Mouse (Mus musculus): Measurements from ENCODE around the gene Phpt1. TPM values are rescaled to one million over a fixed set of nuclear protein-coding genes. Genes with fewer than 3 reads are reported as not detected.

Phpt1 gene
- polyA plus RNA-seq (2016; fragmentation: Nextera tagmentation; extraction: Ambion mirVana), result 159 and 187 TPM in 2 replicates

GRCm38 (mm10) chr2:25574579-25575431, at the start of gene Phpt1, which contains the start of gene Mamdc4:
Gene Phpt1 (minus strand): TSS chr2:25575224.
Gene Mamdc4 (minus strand): TSS chr2:25574845.
- Histone ChIP-seq H3K4me3 (peak within 1 kb of the TSS; percentile 75), H3K36me3 (peaks cover 37% of the 10 kb centered on the region), H3K4me1 (peaks cover 65% of the 10 kb centered on the region), H3K27ac (replicated peaks) (peak within 1 kb of the TSS; percentile 90), H3K27me3 (ENCODE audit: low read depth, poor library complexity, severe bottlenecking) (peaks cover 45% of the 10 kb centered on the region), H3K9me3 (replicated peaks) (no peaks in the 10 kb centered on the region)
- under 1% methylated on average over 45 of the region's 45 CpGs for WGBS
- DNase-seq (ENCODE audit: low spot score), result peak; percentile 97

GRCm38 (mm10) chr2:25621229-25622200, 46.5 kb upstream of the Phpt1 start, which contains the start of gene Tmem141:
Gene Tmem141 (minus strand): TSS chr2:25622005.
- peak; percentile 84 for DNase-seq (ENCODE audit: low spot score)
- peak within 1 kb of the TSS; percentile 60 for H3K4me3 ChIP-seq
- H3K27me3 ChIP-seq (ENCODE audit: low read depth, poor library complexity, severe bottlenecking), result peaks cover 49% of the 10 kb centered on the region
- peak within 1 kb of the TSS; percentile 79 for H3K27ac ChIP-seq (replicated peaks)
- H3K36me3 ChIP-seq, result no peaks in the 10 kb centered on the region
- no peaks in the 10 kb centered on the region for H3K9me3 ChIP-seq (replicated peaks)
- 6% methylated on average over 34 of the region's 34 CpGs for WGBS
- H3K4me1 ChIP-seq, result peaks cover 12% of the 10 kb centered on the region

GRCm38 (mm10) chr2:25620852-25621228, 45.8 kb upstream of the Phpt1 start:
- peaks cover 17% of the 10 kb centered on the region for H3K4me1 ChIP-seq
- WGBS, result 91% methylated on average over 4 of the region's 4 CpGs

GRCm38 (mm10) chr2:25620386-25620785, 45.4 kb upstream of the Phpt1 start:
- Histone ChIP-seq H3K4me1 (peaks cover 17% of the 10 kb centered on the region), H3K27ac (replicated peaks) (no peak overlapping the region), H3K9me3 (replicated peaks) (no peaks in the 10 kb centered on the region), H3K36me3 (no peaks in the 10 kb centered on the region), H3K27me3 (ENCODE audit: low read depth, poor library complexity, severe bottlenecking) (peaks cover 60% of the 10 kb centered on the region), H3K4me3 (no peak overlapping the region)
- DNase-seq (ENCODE audit: low spot score), result no peak
- WGBS, result 81% methylated on average over 6 of the region's 6 CpGs

More at GRCm38 (mm10) chr2:25620852-25621228, 45.8 kb upstream of the Phpt1 start:
- Histone ChIP-seq H3K36me3 (no peaks in the 10 kb centered on the region), H3K27ac (replicated peaks) (no peak overlapping the region), H3K27me3 (ENCODE audit: low read depth, poor library complexity, severe bottlenecking) (peaks cover 56% of the 10 kb centered on the region), H3K9me3 (replicated peaks) (no peaks in the 10 kb centered on the region), H3K4me3 (peak overlapping the region; percentile 60; the same call in 1 of the 2 replicates)
- DNase-seq (ENCODE audit: low spot score), result no peak

GRCm38 (mm10) chr2:25617578-25617977, 42.6 kb upstream of the Phpt1 start, which contains the start of gene Ccdc183:
Gene Ccdc183 (minus strand): TSS chr2:25617678.
- 86% methylated on average over 3 of the region's 3 CpGs for WGBS
- H3K36me3 ChIP-seq, result no peaks in the 10 kb centered on the region
- H3K9me3 ChIP-seq (replicated peaks), result no peaks in the 10 kb centered on the region
- no peak for DNase-seq (ENCODE audit: low spot score)
- no peak within 1 kb of the TSS for H3K4me3 ChIP-seq
- peaks cover 17% of the 10 kb centered on the region for H3K4me1 ChIP-seq
- no peak within 1 kb of the TSS for H3K27ac ChIP-seq (replicated peaks)
- H3K27me3 ChIP-seq (ENCODE audit: low read depth, poor library complexity, severe bottlenecking), result peaks cover 83% of the 10 kb centered on the region

- Histone ChIP-seq H3K4me3 (no peak overlapping the region), H3K4me1 (peaks cover 10% of the 10 kb centered on the region), H3K9me3 (replicated peaks) (no peaks in the 10 kb centered on the region), H3K27ac (replicated peaks) (no peak overlapping the region), H3K27me3 (ENCODE audit: low read depth, poor library complexity, severe bottlenecking) (peaks cover 93% of the 10 kb centered on the region), H3K36me3 (no peaks in the 10 kb centered on the region)
- DNase-seq (ENCODE audit: low spot score), result no peak
- 20% methylated on average over 22 of the region's 22 CpGs for WGBS
These were observed 41.4 kb upstream of the Phpt1 start for GRCm38 (mm10) chr2:25616398-25616797.

- H3K4me3 ChIP-seq, result peak overlapping the region; percentile 99
- peak overlapping the region; percentile 96 for H3K27ac ChIP-seq (replicated peaks)
- H3K9me3 ChIP-seq (replicated peaks), result no peaks in the 10 kb centered on the region
- DNase-seq (ENCODE audit: low spot score), result no peak
- H3K36me3 ChIP-seq, result peaks cover 16% of the 10 kb centered on the region
- peaks cover 26% of the 10 kb centered on the region for H3K4me1 ChIP-seq
- H3K27me3 ChIP-seq (ENCODE audit: low read depth, poor library complexity, severe bottlenecking), result peaks cover 50% of the 10 kb centered on the region
- WGBS, result 77% methylated on average over 10 of the region's 10 CpGs
These were observed 33.6 kb upstream of the Phpt1 start for GRCm38 (mm10) chr2:25608671-25609070.

- peak within 1 kb of the TSS; percentile 96 for H3K27ac ChIP-seq (replicated peaks)
- no peaks in the 10 kb centered on the region for H3K9me3 ChIP-seq (replicated peaks)
- under 1% methylated on average over 80 of the region's 80 CpGs for WGBS
- H3K27me3 ChIP-seq (ENCODE audit: low read depth, poor library complexity, severe bottlenecking), result peaks cover 43% of the 10 kb centered on the region
- H3K4me1 ChIP-seq, result peaks cover 26% of the 10 kb centered on the region
- H3K36me3 ChIP-seq, result peaks cover 23% of the 10 kb centered on the region
- H3K4me3 ChIP-seq, result peak within 1 kb of the TSS; percentile 99
- peak; percentile 88 for DNase-seq (ENCODE audit: low spot score)
These were observed 33.0 kb upstream of the Phpt1 start, which contains the start of gene Rabl6 for GRCm38 (mm10) chr2:25607761-25608622. Gene Rabl6 (minus strand): TSS chr2:25608521.

GRCm38 (mm10) chr2:25602526-25602925, 27.5 kb upstream of the Phpt1 start:
- H3K4me1 ChIP-seq, result peaks cover 17% of the 10 kb centered on the region
- H3K9me3 ChIP-seq (replicated peaks), result no peaks in the 10 kb centered on the region
- no peak overlapping the region for H3K4me3 ChIP-seq
- H3K27ac ChIP-seq (replicated peaks), result no peak overlapping the region
- H3K36me3 ChIP-seq, result peaks cover 78% of the 10 kb centered on the region
- 96% methylated on average over 5 of the region's 5 CpGs for WGBS
- no peaks in the 10 kb centered on the region for H3K27me3 ChIP-seq (ENCODE audit: low read depth, poor library complexity, severe bottlenecking)
- DNase-seq (ENCODE audit: low spot score), result no peak

GRCm38 (mm10) chr2:25600037-25600436, 25.0 kb upstream of the Phpt1 start:
- H3K27me3 ChIP-seq (ENCODE audit: low read depth, poor library complexity, severe bottlenecking), result no peaks in the 10 kb centered on the region
- peaks cover 96% of the 10 kb centered on the region for H3K36me3 ChIP-seq
- H3K27ac ChIP-seq (replicated peaks), result no peak overlapping the region
- DNase-seq (ENCODE audit: low spot score), result no peak
- 89% methylated on average over 2 of the region's 2 CpGs for WGBS
- no peaks in the 10 kb centered on the region for H3K9me3 ChIP-seq (replicated peaks)
- no peaks in the 10 kb centered on the region for H3K4me1 ChIP-seq
- no peak overlapping the region for H3K4me3 ChIP-seq

GRCm38 (mm10) chr2:25598749-25599148, 23.7 kb upstream of the Phpt1 start:
- Histone ChIP-seq H3K27me3 (ENCODE audit: low read depth, poor library complexity, severe bottlenecking) (no peaks in the 10 kb centered on the region), H3K36me3 (peaks cover 99% of the 10 kb centered on the region), H3K27ac (replicated peaks) (no peak overlapping the region), H3K9me3 (replicated peaks) (no peaks in the 10 kb centered on the region), H3K4me1 (no peaks in the 10 kb centered on the region), H3K4me3 (no peak overlapping the region)
- DNase-seq (ENCODE audit: low spot score), result no peak
- WGBS, result 98% methylated on average over 1 of the region's 1 CpGs

All from midbrain, embryonic 10.5 days (tissue).